Mouse (Mus musculus) lung, embryonic 14.5 days (tissue): Measurements from ENCODE around the gene Olfr1445. TPM values are rescaled to one million over a fixed set of nuclear protein-coding genes. Genes with fewer than 3 reads are reported as not detected.

Experiments
- ATAC-seq: fragments of 200-750 bp; cut with Nextera tagmentation; 2 replicates; pipeline ENCODE4 v1.8.0; 2017; ENCODE audit warnings: mild to moderate bottlenecking, moderate TSS enrichment, moderate library complexity; ENCODE audit not compliant: insufficient read depth
- DNase-seq: peaks from one replicate; pipeline ENCODE4 v3.0.0-alpha.2; 2015
- H3K27ac ChIP-seq: fragments of 300-500 bp; sonication (generic); 2 replicates; pipeline ENCODE4 v1.5.1; 2014; ENCODE audit warnings: low read depth, mild to moderate bottlenecking, moderate library complexity
- H3K27me3 ChIP-seq: fragments of 300-500 bp; sonication (generic); 2 replicates; pipeline ENCODE4 v1.6.1; 2014; ENCODE audit warnings: low read length, control low read depth; ENCODE audit not compliant: insufficient read depth
- H3K36me3 ChIP-seq: fragments of 300-500 bp; sonication (generic); 2 replicates; pipeline ENCODE4 v1.6.1; 2014; ENCODE audit warnings: control low read depth; ENCODE audit not compliant: insufficient read depth
- H3K4me1 ChIP-seq: fragments of 300-500 bp; sonication (generic); 2 replicates; pipeline ENCODE4 v1.6.1; 2014; ENCODE audit warnings: antibody characterized with exemption, control low read depth; ENCODE audit not compliant: insufficient read depth
- H3K4me2 ChIP-seq: fragments of 300-500 bp; sonication (generic); 2 replicates; pipeline ENCODE4 v1.6.1; 2014; ENCODE audit warnings: mild to moderate bottlenecking
- H3K4me3 ChIP-seq: fragments of 300-500 bp; sonication (generic); 2 replicates; pipeline ENCODE4 v1.5.1; 2014; ENCODE audit warnings: low read depth, low read length
- H3K9ac ChIP-seq: fragments of 300-500 bp; sonication (generic); 2 replicates; pipeline ENCODE4 v1.6.1; 2014
- H3K9me3 ChIP-seq: fragments of 300-500 bp; sonication (generic); 2 replicates; pipeline ENCODE4 v1.6.1; 2016; ENCODE audit warnings: low read depth, low read length, control low read depth
- CTCF ChIP-seq: IDR thresholded peaks from 2 replicates; pipeline ENCODE4 v1.5.1; 2016; ENCODE audit warnings: antibody characterized with exemption, low read depth
- WGBS: fragments of 180-500 bp; shearing (Covaris S2); extraction: QIAGEN DNeasy Blood & Tissue Kit; methylation state at CpG from one replicate; pipeline ENCODE4 v1.1.7; 2014; 5-methylcytosine and 5-hydroxymethylcytosine counted together
- polyA plus RNA-seq: library from polyadenylated mRNA; unstranded; fragments of >200 nt; fragmentation: Nextera tagmentation; extraction: Ambion mirVana; gene quantifications from 2 replicates; pipeline ENCODE4 v1.2.1, GENCODE M21; 2014

Olfr1445 gene
- polyA plus RNA-seq, result not detected in 2 replicates

GRCm38 (mm10) chr19:12883555-12883954, at the start of gene Olfr1445:
Olfr1445 (plus strand) TSS chr19:12883855.
- WGBS, result 81% methylated on average over 2 of the region's 2 CpGs
- ATAC-seq, result no peak
- Histone ChIP-seq H3K27ac (no peak within 1 kb of the TSS), H3K27me3 (no peaks in the 10 kb centered on the region), H3K36me3 (no peaks in the 10 kb centered on the region), H3K9me3 (no peaks in the 10 kb centered on the region), H3K9ac (no peak within 1 kb of the TSS), H3K4me3 (no peak within 1 kb of the TSS), H3K4me1 (no peaks in the 10 kb centered on the region), H3K4me2 (no peak within 1 kb of the TSS)
- no peak for DNase-seq
- TF ChIP-seq CTCF, result no peak

- no peak for TF ChIP-seq CTCF
- Histone ChIP-seq H3K4me2 (no peak overlapping the region), H3K9ac (no peak overlapping the region), H3K27ac (no peak overlapping the region), H3K36me3 (no peaks in the 10 kb centered on the region), H3K4me1 (no peaks in the 10 kb centered on the region), H3K4me3 (no peak overlapping the region), H3K9me3 (no peaks in the 10 kb centered on the region), H3K27me3 (no peaks in the 10 kb centered on the region)
- no peak for ATAC-seq
- DNase-seq, result no peak
- 79% methylated on average over 1 of the region's 1 CpGs for WGBS
Measured at GRCm38 (mm10) chr19:12838507-12838906, 45.1 kb upstream of the Olfr1445 start.

GRCm38 (mm10) chr19:12846382-12846781, 37.3 kb upstream of the Olfr1445 start, which contains the start of gene Gm5244:
Gm5244 (plus strand) TSS chr19:12846682.
- H3K36me3 ChIP-seq, result no peaks in the 10 kb centered on the region
- ATAC-seq (no peak), DNase-seq (no peak)
- no peaks in the 10 kb centered on the region for H3K9me3 ChIP-seq
- no peaks in the 10 kb centered on the region for H3K27me3 ChIP-seq
- H3K4me1 ChIP-seq, result no peaks in the 10 kb centered on the region
- TF ChIP-seq CTCF, result no peak
- no peak within 1 kb of the TSS for H3K9ac ChIP-seq
- H3K27ac ChIP-seq, result no peak within 1 kb of the TSS
- H3K4me3 ChIP-seq, result no peak within 1 kb of the TSS
- no peak within 1 kb of the TSS for H3K4me2 ChIP-seq

GRCm38 (mm10) chr19:12856983-12857382, 26.7 kb upstream of the Olfr1445 start, which contains the start of gene Olfr1444:
Olfr1444 (plus strand) TSS chr19:12857283.
- 52% methylated on average over 1 of the region's 1 CpGs for WGBS

GRCm38 (mm10) chr19:12893424-12893823, 9.8 kb downstream of the Olfr1445 start, which contains the start of gene Olfr1446:
Olfr1446 (minus strand) TSS chr19:12893524.
- no peak within 1 kb of the TSS for H3K9ac ChIP-seq
- H3K36me3 ChIP-seq, result no peaks in the 10 kb centered on the region
- 79% methylated on average over 1 of the region's 1 CpGs for WGBS
- no peaks in the 10 kb centered on the region for H3K4me1 ChIP-seq
- TF ChIP-seq CTCF, result no peak
- no peak for ATAC-seq
- no peaks in the 10 kb centered on the region for H3K9me3 ChIP-seq
- H3K27ac ChIP-seq, result no peak within 1 kb of the TSS
- no peak for DNase-seq
- H3K4me3 ChIP-seq, result no peak within 1 kb of the TSS
- H3K4me2 ChIP-seq, result no peak within 1 kb of the TSS
- H3K27me3 ChIP-seq, result no peaks in the 10 kb centered on the region

More at GRCm38 (mm10) chr19:12856983-12857382, 26.7 kb upstream of the Olfr1445 start, which contains the start of gene Olfr1444:
- no peaks in the 10 kb centered on the region for H3K9me3 ChIP-seq
- no peak within 1 kb of the TSS for H3K9ac ChIP-seq
- no peak for DNase-seq
- no peak within 1 kb of the TSS for H3K27ac ChIP-seq
- H3K4me1 ChIP-seq, result no peaks in the 10 kb centered on the region
- ATAC-seq, result no peak
- H3K4me2 ChIP-seq, result no peak within 1 kb of the TSS
- H3K27me3 ChIP-seq, result no peaks in the 10 kb centered on the region
- no peak for TF ChIP-seq CTCF
- H3K36me3 ChIP-seq, result no peaks in the 10 kb centered on the region
- H3K4me3 ChIP-seq, result no peak within 1 kb of the TSS

GRCm38 (mm10) chr19:12903643-12904042, 20.0 kb downstream of the Olfr1445 start, which contains the start of gene Olfr1447:
Olfr1447 (minus strand) TSS chr19:12903743.
- H3K27me3 ChIP-seq, result no peaks in the 10 kb centered on the region
- DNase-seq (no peak), ATAC-seq (no peak)
- TF ChIP-seq CTCF, result no peak
- H3K9me3 ChIP-seq, result no peaks in the 10 kb centered on the region
- no peak within 1 kb of the TSS for H3K27ac ChIP-seq
- H3K4me1 ChIP-seq, result no peaks in the 10 kb centered on the region
- WGBS, result 92% methylated on average over 1 of the region's 1 CpGs
- no peaks in the 10 kb centered on the region for H3K36me3 ChIP-seq
- H3K4me2 ChIP-seq, result no peak within 1 kb of the TSS
- no peak within 1 kb of the TSS for H3K9ac ChIP-seq
- H3K4me3 ChIP-seq, result no peak within 1 kb of the TSS

GRCm38 (mm10) chr19:12924319-12924718, 40.7 kb downstream of the Olfr1445 start, which contains the start of gene Olfr1448:
Olfr1448 (minus strand) TSS chr19:12924419.
- Histone ChIP-seq H3K27ac (no peak within 1 kb of the TSS), H3K4me3 (no peak within 1 kb of the TSS), H3K4me1 (no peaks in the 10 kb centered on the region), H3K9me3 (no peaks in the 10 kb centered on the region), H3K27me3 (no peaks in the 10 kb centered on the region), H3K36me3 (no peaks in the 10 kb centered on the region), H3K4me2 (no peak within 1 kb of the TSS), H3K9ac (no peak within 1 kb of the TSS)
- DNase-seq, result no peak
- 64% methylated on average over 1 of the region's 1 CpGs for WGBS
- ATAC-seq, result no peak
- no peak for TF ChIP-seq CTCF
